Mouse (Mus musculus): ENCODE measurements around the gene Ctsl. TPM values are rescaled to one million over a fixed set of nuclear protein-coding genes. Genes with fewer than 3 reads are reported as not detected.
A peak's percentile ranks its signal among the peaks of the same experiment; 100 is the strongest.

The Ctsl gene
- polyA plus RNA-seq, 1 experiment from 2014 or later, result 213 TPM

DNA sequence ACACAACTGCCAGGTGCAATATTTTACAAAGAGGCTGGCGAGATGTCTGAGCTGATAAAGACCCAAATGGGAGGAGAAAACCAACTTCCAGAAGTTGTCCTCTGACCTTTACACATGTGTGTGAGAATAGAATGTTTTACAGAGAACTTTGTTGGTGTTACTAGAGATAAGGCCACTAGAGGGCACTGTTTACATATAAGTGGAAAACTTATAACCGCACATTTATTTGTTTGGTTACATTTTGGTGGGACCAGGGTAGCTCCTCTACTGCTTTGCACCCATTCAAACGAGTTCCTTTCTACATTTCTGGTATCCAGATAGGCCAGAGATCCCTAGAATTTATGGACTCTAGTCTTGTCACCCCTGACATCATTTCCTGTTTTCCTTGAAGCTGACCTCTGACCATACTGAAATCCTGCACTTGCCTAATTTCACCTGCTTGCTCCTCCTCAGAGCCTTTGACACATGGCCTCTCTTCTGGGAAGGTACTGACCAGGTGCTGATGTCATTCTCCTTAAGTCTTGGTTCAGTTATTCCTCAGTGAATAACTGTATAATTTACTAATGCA lies 55.1 kb downstream of the Ctsl start:
- DNase-seq (ENCODE audit: low spot score) (peak; percentile 84), ATAC-seq (ENCODE audit: low read depth) (no peak)
- Histone ChIP-seq H3K4me1 (ENCODE audit: control insufficient read depth, insufficient read depth, low read length) (no peaks in the 10 kb centered on the region), H3K36me3 (ENCODE audit: control insufficient read depth, insufficient read depth, low read length) (no peaks in the 10 kb centered on the region), H3K27ac (replicated peaks; ENCODE audit: low read depth, low read length) (no peak overlapping the region), H3K4me2 (ENCODE audit: low read depth, low read length) (no peak overlapping the region), H3K27me3 (replicated peaks; ENCODE audit: control insufficient read depth, insufficient read depth, low read length) (no peaks in the 10 kb centered on the region), H3K4me3 (ENCODE audit: low read depth, low read length) (no peak overlapping the region), H3K9me3 (ENCODE audit: control insufficient read depth, low read length) (no peaks in the 10 kb centered on the region), H3K9ac (ENCODE audit: low read depth, low read length) (no peak overlapping the region)
- WGBS, result 1% methylated on average over 3 of the region's 3 CpGs

DNA sequence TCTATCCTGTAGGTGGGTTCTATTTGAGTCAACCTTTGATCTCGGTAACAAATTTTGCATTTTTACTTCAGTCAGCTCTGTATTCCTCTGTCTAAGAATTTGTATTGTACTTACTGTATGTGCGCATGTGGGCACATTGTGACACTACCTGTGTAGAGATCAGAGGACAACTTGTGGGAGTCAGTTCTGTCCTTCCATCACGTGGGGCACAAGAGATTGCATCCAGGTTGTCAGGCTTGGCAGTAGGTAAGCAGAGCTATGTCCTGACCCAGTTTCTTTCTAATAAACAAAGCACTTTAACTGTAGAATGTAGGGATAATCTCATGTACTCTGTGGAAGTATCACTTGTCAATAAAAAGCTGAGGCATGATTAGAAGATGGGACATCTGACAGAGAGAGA lies 56.6 kb downstream of the Ctsl start:
- Histone ChIP-seq H3K4me3 (ENCODE audit: low read depth, low read length) (no peak overlapping the region), H3K4me1 (ENCODE audit: control insufficient read depth, insufficient read depth, low read length) (no peaks in the 10 kb centered on the region), H3K4me2 (ENCODE audit: low read depth, low read length) (no peak overlapping the region), H3K9ac (ENCODE audit: low read depth, low read length) (no peak overlapping the region), H3K36me3 (ENCODE audit: control insufficient read depth, insufficient read depth, low read length) (no peaks in the 10 kb centered on the region), H3K9me3 (ENCODE audit: control insufficient read depth, low read length) (no peaks in the 10 kb centered on the region), H3K27me3 (replicated peaks; ENCODE audit: control insufficient read depth, insufficient read depth, low read length) (no peaks in the 10 kb centered on the region), H3K27ac (replicated peaks; ENCODE audit: low read depth, low read length) (no peak overlapping the region)
- 69% methylated on average over 3 of the region's 3 CpGs for WGBS
- DNase-seq (ENCODE audit: low spot score) (no peak), ATAC-seq (ENCODE audit: low read depth) (no peak)

DNA sequence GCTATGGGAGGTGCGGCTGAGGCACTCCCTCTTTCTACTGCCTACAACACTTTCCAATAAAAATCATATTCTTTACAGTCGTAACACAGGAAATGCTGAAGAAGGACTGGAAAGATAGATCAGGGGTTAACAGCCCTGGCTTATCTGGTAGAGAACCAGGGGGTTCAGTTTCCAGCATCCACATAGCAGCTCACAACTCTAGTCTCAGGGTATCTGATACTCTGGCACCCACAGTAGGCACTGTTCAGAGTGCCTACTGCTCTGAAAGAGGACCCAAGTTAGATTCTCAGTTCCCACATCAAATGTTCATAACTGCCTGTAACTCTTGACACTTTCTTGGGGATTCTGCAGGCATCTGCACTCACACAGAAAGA lies 57.8 kb downstream of the Ctsl start:
- Histone ChIP-seq H3K36me3 (ENCODE audit: control insufficient read depth, insufficient read depth, low read length) (no peaks in the 10 kb centered on the region), H3K4me3 (ENCODE audit: low read depth, low read length) (peak overlapping the region; percentile 62), H3K9me3 (ENCODE audit: control insufficient read depth, low read length) (no peaks in the 10 kb centered on the region), H3K27ac (replicated peaks; ENCODE audit: low read depth, low read length) (0 out of 2 replicates have a peak overlapping the region, but pooled peaks have one; percentile 10), H3K27me3 (replicated peaks; ENCODE audit: control insufficient read depth, insufficient read depth, low read length) (no peaks in the 10 kb centered on the region), H3K4me2 (ENCODE audit: low read depth, low read length) (peak overlapping the region; percentile 61), H3K4me1 (ENCODE audit: control insufficient read depth, insufficient read depth, low read length) (no peaks in the 10 kb centered on the region), H3K9ac (ENCODE audit: low read depth, low read length) (peak overlapping the region; percentile 67)
- DNase-seq (ENCODE audit: low spot score) (no peak), ATAC-seq (ENCODE audit: low read depth) (peak; percentile 42; the same call in 1 of the 2 replicates)
- 0% methylated on average over 2 of the region's 2 CpGs for whole genome bisulfite sequencing

DNA sequence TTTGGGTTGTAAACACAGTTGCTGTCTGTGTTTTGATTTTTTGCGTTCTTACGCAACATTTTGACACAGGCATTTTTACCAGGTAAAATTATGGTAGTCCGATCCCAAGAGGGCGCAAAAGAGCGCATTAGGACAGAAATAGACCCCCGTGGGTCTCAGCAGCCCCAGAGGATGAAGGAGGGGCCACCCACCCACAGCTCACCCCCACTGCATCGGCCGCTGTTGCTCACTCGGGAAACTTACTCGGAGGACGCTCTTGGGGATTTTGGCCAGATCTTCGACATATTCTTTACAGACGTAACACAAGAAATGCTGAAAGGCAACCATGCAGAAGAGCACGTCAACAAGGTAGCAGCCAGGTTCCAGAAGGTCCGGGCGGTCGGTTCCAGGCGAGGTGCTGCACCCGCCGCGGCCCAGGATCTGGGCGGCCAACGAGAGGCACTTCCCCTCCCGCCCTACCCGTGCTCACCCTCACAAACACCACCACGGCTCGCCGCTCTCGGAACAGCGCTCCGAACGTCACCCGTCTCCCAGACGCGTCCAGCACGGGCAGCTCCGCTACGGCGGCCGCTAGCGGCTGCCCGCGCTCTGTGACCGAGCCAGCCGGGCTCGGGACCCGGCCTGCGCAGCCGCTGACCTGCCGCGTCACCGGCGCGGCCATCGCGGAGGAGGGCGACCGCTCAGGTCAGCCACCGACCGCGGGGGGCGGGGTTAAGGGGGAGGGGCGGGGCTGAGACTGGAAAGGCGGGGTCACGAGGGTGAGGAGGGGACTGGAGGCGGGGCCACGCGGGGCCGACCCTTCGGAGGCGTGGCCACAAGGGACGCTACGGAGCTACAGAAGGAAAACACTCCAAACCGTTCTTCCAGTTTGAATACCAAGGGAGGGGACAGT lies 58.4 kb downstream of the Ctsl start, which contains the start of gene Aaed1:
Gene Aaed1, minus strand, starts transcription at position 687 of the 892 bp plus-strand sequence.
- DNase-seq (ENCODE audit: low spot score), result peak; percentile 94
- WGBS, result 1% methylated on average over 43 of the region's 74 CpGs
- ATAC-seq (ENCODE audit: low read depth), result peak; percentile 89
- Histone ChIP-seq H3K9ac (ENCODE audit: low read depth, low read length) (peak within 1 kb of the TSS; percentile 67), H3K4me2 (ENCODE audit: low read depth, low read length) (peak within 1 kb of the TSS; percentile 61), H3K4me3 (ENCODE audit: low read depth, low read length) (peak within 1 kb of the TSS; percentile 62), H3K4me1 (ENCODE audit: control insufficient read depth, insufficient read depth, low read length) (no peaks in the 10 kb centered on the region), H3K36me3 (ENCODE audit: control insufficient read depth, insufficient read depth, low read length) (peaks cover 5% of the 10 kb centered on the region), H3K27me3 (replicated peaks; ENCODE audit: control insufficient read depth, insufficient read depth, low read length) (no peaks in the 10 kb centered on the region), H3K9me3 (ENCODE audit: control insufficient read depth, low read length) (no peaks in the 10 kb centered on the region), H3K27ac (replicated peaks; ENCODE audit: low read depth, low read length) (peak within 1 kb of the TSS; percentile 86)

DNA sequence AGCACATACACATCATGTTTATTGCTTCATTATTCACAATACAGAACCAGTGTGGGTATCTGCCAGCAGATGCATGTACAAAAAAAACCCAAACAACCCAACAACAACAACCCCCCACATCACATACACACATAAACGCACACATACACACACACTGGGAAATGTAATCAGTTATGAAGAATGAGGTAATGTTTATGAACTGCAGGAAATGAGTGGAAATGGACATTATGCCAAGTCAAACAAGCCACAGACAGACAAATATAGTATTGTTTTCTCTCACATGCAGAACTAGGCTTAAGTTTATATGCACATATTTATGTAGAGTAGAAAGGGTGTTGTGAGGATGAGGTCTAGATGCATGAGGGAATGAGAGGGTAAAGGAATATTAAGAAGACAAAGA lies 59.4 kb downstream of the Ctsl start:
- Histone ChIP-seq H3K4me2 (ENCODE audit: low read depth, low read length) (peak overlapping the region; percentile 61), H3K27me3 (replicated peaks; ENCODE audit: control insufficient read depth, insufficient read depth, low read length) (no peaks in the 10 kb centered on the region), H3K27ac (replicated peaks; ENCODE audit: low read depth, low read length) (peak overlapping the region; percentile 86), H3K36me3 (ENCODE audit: control insufficient read depth, insufficient read depth, low read length) (peaks cover 8% of the 10 kb centered on the region), H3K9me3 (ENCODE audit: control insufficient read depth, low read length) (no peaks in the 10 kb centered on the region), H3K4me3 (ENCODE audit: low read depth, low read length) (peak overlapping the region; percentile 62), H3K4me1 (ENCODE audit: control insufficient read depth, insufficient read depth, low read length) (no peaks in the 10 kb centered on the region), H3K9ac (ENCODE audit: low read depth, low read length) (peak overlapping the region; percentile 67; the same call in 1 of the 2 replicates)
- DNase-seq (ENCODE audit: low spot score) (peak; percentile 31), ATAC-seq (ENCODE audit: low read depth) (no peak)
- 60% methylated on average over 1 of the region's 1 CpGs for WGBS

DNA sequence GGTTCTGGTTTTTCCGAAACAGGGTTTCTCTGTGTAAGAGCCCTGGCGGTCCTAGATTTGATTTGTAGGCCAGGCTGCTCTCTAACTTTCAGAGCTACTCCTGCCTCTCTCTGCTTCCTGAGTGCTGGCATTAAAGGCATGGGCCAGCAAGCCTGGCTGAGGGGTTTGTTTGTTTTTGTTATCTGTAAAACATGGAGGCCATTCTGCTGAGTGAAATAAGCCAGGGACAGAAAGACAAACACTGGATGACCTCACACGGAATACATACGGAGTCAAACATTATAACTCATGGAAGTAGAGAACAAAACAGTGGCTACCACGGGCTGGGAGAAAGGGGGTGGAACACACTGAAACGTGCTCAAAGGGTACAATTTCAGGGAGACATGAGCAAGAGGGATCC lies 60.1 kb downstream of the Ctsl start:
- Histone ChIP-seq H3K9me3 (ENCODE audit: control insufficient read depth, low read length) (no peaks in the 10 kb centered on the region), H3K27ac (replicated peaks; ENCODE audit: low read depth, low read length) (no peak overlapping the region), H3K9ac (ENCODE audit: low read depth, low read length) (no peak overlapping the region), H3K4me3 (ENCODE audit: low read depth, low read length) (no peak overlapping the region), H3K4me2 (ENCODE audit: low read depth, low read length) (no peak overlapping the region), H3K36me3 (ENCODE audit: control insufficient read depth, insufficient read depth, low read length) (peaks cover 8% of the 10 kb centered on the region), H3K27me3 (replicated peaks; ENCODE audit: control insufficient read depth, insufficient read depth, low read length) (no peaks in the 10 kb centered on the region), H3K4me1 (ENCODE audit: control insufficient read depth, insufficient read depth, low read length) (no peaks in the 10 kb centered on the region)
- no peak for ATAC-seq (ENCODE audit: low read depth)
- no peak for DNase-seq (ENCODE audit: low spot score)
- WGBS, result 71% methylated on average over 6 of the region's 6 CpGs

DNA sequence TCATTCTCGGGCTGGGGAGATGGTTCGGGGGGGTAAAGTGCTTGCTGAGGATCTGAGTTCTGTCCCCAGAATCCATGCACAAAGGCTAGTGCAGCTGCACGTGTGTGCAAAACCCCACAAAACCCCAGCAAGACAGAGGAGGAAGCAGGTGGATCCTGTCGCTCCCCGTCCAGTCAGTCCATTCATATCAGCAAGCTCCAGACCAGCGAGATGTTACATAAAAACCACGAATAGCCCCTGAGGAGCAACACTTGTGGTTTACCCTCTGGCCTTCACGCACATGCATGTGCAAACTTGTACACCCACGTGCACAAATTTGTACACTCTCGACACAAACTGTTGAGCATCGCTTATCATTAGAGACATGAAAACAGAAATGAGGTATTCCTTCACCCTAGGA lies 60.8 kb downstream of the Ctsl start:
- no peak overlapping the region for H3K4me3 ChIP-seq (ENCODE audit: low read depth, low read length)
- no peaks in the 10 kb centered on the region for H3K9me3 ChIP-seq (ENCODE audit: control insufficient read depth, low read length)
- no peak overlapping the region for H3K4me2 ChIP-seq (ENCODE audit: low read depth, low read length)
- H3K4me1 ChIP-seq (ENCODE audit: control insufficient read depth, insufficient read depth, low read length), result no peaks in the 10 kb centered on the region
- H3K27ac ChIP-seq (replicated peaks; ENCODE audit: low read depth, low read length), result no peak overlapping the region
- H3K9ac ChIP-seq (ENCODE audit: low read depth, low read length), result no peak overlapping the region
- ATAC-seq (ENCODE audit: low read depth) (no peak), DNase-seq (ENCODE audit: low spot score) (no peak)
- WGBS, result 80% methylated on average over 11 of the region's 11 CpGs
- H3K36me3 ChIP-seq (ENCODE audit: control insufficient read depth, insufficient read depth, low read length), result peaks cover 8% of the 10 kb centered on the region
- H3K27me3 ChIP-seq (replicated peaks; ENCODE audit: control insufficient read depth, insufficient read depth, low read length), result no peaks in the 10 kb centered on the region

Data from embryonic facial prominence, embryonic 14.5 days (tissue).